Mouse (Mus musculus): Measurements from ENCODE around the gene Exoc3. TPM values are rescaled to one million over a fixed set of nuclear protein-coding genes. Genes with fewer than 3 reads are reported as not detected.

Gene Exoc3
- polyA plus RNA-seq (2012; rRNA removed): 58.6 and 61.7 TPM in 2 replicates

GRCm38 (mm10) chr13:74208317-74208985 lies at the start of gene Exoc3:
TSS of gene Exoc3 (minus strand) at chr13:74208732.
- under 1% methylated on average over 39 of the region's 39 CpGs for WGBS
- peak within 1 kb of the TSS; percentile 89 for H3K4me3 ChIP-seq (replicated peaks; ENCODE audit: insufficient read depth, low read depth, low read length)
- DNase-seq: peak; percentile 92 to 93
- TF ChIP-seq CTCF (IDR thresholded peaks at IDR 0.05; ENCODE audit: borderline replicate concordance, insufficient read depth, low read depth, low read length) (no peak), POLR2A (IDR thresholded peaks at IDR 0.05; ENCODE audit: borderline replicate concordance, insufficient read depth, low read length) (peak; percentile 96)
- no peaks in the 10 kb centered on the region; the same call in 1 of the 2 replicates for H3K4me1 ChIP-seq (ENCODE audit: control insufficient read depth, insufficient read depth, low read length)
- H3K27me3 ChIP-seq (ENCODE audit: control insufficient read depth, insufficient read depth, low read length): no peaks in the 10 kb centered on the region
- peak within 1 kb of the TSS; percentile 95 for H3K27ac ChIP-seq (ENCODE audit: insufficient read depth, low read length)

GRCm38 (mm10) chr13:74246494-74246893 lies 38.0 kb upstream of the Exoc3 start:
- Histone ChIP-seq H3K4me1 (ENCODE audit: control insufficient read depth, insufficient read depth, low read length) (no peaks in the 10 kb centered on the region), H3K27me3 (ENCODE audit: control insufficient read depth, insufficient read depth, low read length) (no peaks in the 10 kb centered on the region), H3K27ac (ENCODE audit: insufficient read depth, low read length) (no peak overlapping the region), H3K4me3 (replicated peaks; ENCODE audit: insufficient read depth, low read depth, low read length) (no peak overlapping the region)
- TF ChIP-seq POLR2A (IDR thresholded peaks at IDR 0.05; ENCODE audit: borderline replicate concordance, insufficient read depth, low read length) (no peak), CTCF (IDR thresholded peaks at IDR 0.05; ENCODE audit: borderline replicate concordance, insufficient read depth, low read depth, low read length) (no peak)
- no peak for DNase-seq

DNA sequence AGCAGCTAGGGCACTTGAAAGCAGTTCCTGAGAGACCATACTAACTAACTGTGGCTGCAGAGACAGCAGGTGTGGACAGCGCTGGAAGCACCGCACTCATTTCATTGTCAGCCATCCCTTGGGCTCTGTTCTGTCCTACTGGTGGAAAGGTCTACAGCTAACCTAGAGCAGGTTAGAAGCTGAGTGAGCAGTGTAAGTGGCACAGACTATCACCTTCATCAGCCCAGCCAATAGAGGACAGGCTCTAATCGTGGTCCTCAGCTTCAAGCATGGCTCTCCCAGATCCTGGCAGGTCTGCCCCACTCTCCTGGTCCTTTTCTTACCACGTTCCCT lies 37.3 kb upstream of the Exoc3 start:
- WGBS: 14% methylated on average over 4 of the region's 4 CpGs
- H3K4me3 ChIP-seq (replicated peaks; ENCODE audit: insufficient read depth, low read depth, low read length): no peak overlapping the region

DNA sequence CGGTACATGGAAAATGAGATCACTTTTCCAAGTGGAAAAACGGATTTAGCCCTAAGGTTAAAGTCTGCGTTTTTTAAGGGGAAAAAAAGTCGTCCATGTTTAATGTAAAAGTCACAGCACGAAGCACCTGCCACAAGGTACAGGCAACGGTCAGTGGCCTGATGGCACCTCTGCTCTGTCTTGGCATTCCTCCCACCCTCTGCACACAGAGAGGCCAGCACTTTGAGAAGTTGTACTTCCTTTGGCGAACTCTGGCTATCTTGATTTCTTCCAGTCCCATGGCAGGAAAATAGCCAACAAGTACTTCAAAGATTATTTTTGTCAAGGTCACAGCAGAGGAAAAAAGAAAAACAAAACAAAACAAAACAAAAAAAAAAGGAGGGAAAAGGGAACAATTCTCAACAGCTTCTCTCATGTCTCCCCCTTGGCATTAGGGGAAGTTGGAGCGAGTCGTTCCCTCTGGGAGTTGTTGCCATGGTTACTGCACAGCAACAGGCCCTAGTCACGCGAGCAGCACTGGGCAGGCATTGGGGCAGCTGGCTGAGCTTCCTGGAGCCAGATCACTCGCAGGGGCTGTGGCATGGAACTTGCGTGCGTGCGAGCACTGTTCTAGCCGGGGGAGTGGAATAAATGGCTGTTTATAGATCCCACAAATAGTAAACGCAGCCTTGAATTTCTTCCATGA lies 36.8 kb upstream of the Exoc3 start:
- WGBS: 6% methylated on average over 17 of the region's 17 CpGs
- H3K27ac ChIP-seq (ENCODE audit: insufficient read depth, low read length): no peak overlapping the region
- TF ChIP-seq POLR2A (IDR thresholded peaks at IDR 0.05; ENCODE audit: borderline replicate concordance, insufficient read depth, low read length): no peak
- TF ChIP-seq CTCF (IDR thresholded peaks at IDR 0.05; ENCODE audit: borderline replicate concordance, insufficient read depth, low read depth, low read length): no peak

More for the DNA sequence above, 37.3 kb upstream of the Exoc3 start:
- Histone ChIP-seq H3K4me1 (ENCODE audit: control insufficient read depth, insufficient read depth, low read length) (no peaks in the 10 kb centered on the region), H3K27me3 (ENCODE audit: control insufficient read depth, insufficient read depth, low read length) (no peaks in the 10 kb centered on the region), H3K27ac (ENCODE audit: insufficient read depth, low read length) (no peak overlapping the region)
- TF ChIP-seq CTCF (IDR thresholded peaks at IDR 0.05; ENCODE audit: borderline replicate concordance, insufficient read depth, low read depth, low read length) (no peak), POLR2A (IDR thresholded peaks at IDR 0.05; ENCODE audit: borderline replicate concordance, insufficient read depth, low read length) (no peak)
- no peak for DNase-seq

DNA sequence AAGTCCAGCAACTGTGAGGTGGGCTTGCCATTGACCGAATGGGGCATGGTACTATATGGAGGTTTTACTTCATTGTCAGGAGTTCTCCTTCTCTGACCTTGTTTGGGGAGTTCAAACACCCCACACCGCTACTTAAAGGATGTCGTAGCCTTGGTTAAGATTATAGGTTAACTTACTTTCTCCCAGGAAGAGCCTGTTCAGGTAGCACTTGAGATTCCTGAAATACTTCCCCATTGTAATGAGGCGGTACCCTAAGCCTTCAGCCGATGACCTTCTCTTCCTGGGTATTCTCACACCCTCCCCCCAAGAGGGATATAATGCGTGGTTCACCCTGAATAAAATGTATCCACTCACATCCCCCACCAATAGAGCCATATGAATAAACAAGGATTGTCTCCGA lies 29.0 kb upstream of the Exoc3 start:
- 89% methylated on average over 7 of the region's 7 CpGs for WGBS
- DNase-seq: no peak
- no peak overlapping the region for H3K4me3 ChIP-seq (replicated peaks; ENCODE audit: insufficient read depth, low read depth, low read length)
- no peaks in the 10 kb centered on the region; the same call in 1 of the 2 replicates for H3K27me3 ChIP-seq (ENCODE audit: control insufficient read depth, insufficient read depth, low read length)
- no peak overlapping the region for H3K27ac ChIP-seq (ENCODE audit: insufficient read depth, low read length)
- TF ChIP-seq CTCF (IDR thresholded peaks at IDR 0.05; ENCODE audit: borderline replicate concordance, insufficient read depth, low read depth, low read length) (no peak), POLR2A (IDR thresholded peaks at IDR 0.05; ENCODE audit: borderline replicate concordance, insufficient read depth, low read length) (no peak)
- H3K4me1 ChIP-seq (ENCODE audit: control insufficient read depth, insufficient read depth, low read length): no peaks in the 10 kb centered on the region

More for the DNA sequence above, 36.8 kb upstream of the Exoc3 start:
- no peaks in the 10 kb centered on the region for H3K27me3 ChIP-seq (ENCODE audit: control insufficient read depth, insufficient read depth, low read length)
- DNase-seq: peak in 1 of 2 experiments; percentile 30
- no peaks in the 10 kb centered on the region for H3K4me1 ChIP-seq (ENCODE audit: control insufficient read depth, insufficient read depth, low read length)
- no peak overlapping the region for H3K4me3 ChIP-seq (replicated peaks; ENCODE audit: insufficient read depth, low read depth, low read length)

DNA sequence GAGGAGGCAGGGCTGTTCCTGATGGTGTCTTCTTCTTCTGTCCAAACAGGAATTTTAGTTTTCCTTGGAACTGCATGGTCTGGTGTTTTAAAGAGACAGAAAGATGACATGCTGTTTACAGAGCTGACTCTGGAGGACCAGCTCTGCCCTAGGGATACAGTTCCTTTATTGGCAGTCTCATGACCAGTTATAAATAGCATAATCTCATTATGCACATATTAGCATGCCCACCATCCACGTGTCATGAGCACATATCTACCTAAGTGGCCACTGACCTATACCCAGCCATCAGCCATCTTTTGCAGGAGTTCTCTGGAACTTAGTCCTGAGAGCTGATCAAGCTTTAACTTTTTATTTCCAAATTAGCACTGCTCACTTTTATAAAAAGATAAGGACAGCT lies 12.1 kb upstream of the Exoc3 start:
- no peak for DNase-seq
- H3K4me3 ChIP-seq (replicated peaks; ENCODE audit: insufficient read depth, low read depth, low read length): no peak overlapping the region
- TF ChIP-seq POLR2A (IDR thresholded peaks at IDR 0.05; ENCODE audit: borderline replicate concordance, insufficient read depth, low read length) (no peak), CTCF (IDR thresholded peaks at IDR 0.05; ENCODE audit: borderline replicate concordance, insufficient read depth, low read depth, low read length) (no peak)
- no peak overlapping the region for H3K27ac ChIP-seq (ENCODE audit: insufficient read depth, low read length)
- 22% methylated on average over 1 of the region's 1 CpGs for WGBS
- no peaks in the 10 kb centered on the region for H3K4me1 ChIP-seq (ENCODE audit: control insufficient read depth, insufficient read depth, low read length)
- no peaks in the 10 kb centered on the region for H3K27me3 ChIP-seq (ENCODE audit: control insufficient read depth, insufficient read depth, low read length)

DNA sequence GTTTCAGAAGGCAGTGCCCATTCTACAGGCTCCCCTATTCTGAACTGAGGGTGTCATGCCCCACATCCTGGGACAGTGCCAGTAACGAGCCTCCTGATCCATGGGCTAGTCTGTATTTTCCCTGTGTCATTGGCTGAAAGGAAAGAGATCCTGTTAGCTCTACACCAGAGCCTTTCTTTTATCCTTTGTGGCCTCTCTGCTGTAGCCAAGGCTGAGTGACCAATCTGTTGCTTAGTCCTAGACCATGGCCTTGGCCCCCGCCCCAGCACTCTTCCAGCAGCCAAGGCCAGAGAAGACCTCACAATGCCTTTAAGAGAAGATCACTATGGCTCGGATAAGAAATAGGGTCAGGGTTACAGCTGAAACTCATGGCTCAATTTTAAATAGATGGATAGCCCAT lies 9.9 kb upstream of the Exoc3 start:
- DNase-seq: no peak
- 79% methylated on average over 3 of the region's 3 CpGs for WGBS
- no peaks in the 10 kb centered on the region for H3K27me3 ChIP-seq (ENCODE audit: control insufficient read depth, insufficient read depth, low read length)
- no peaks in the 10 kb centered on the region for H3K4me1 ChIP-seq (ENCODE audit: control insufficient read depth, insufficient read depth, low read length)
- TF ChIP-seq POLR2A (IDR thresholded peaks at IDR 0.05; ENCODE audit: borderline replicate concordance, insufficient read depth, low read length) (no peak), CTCF (IDR thresholded peaks at IDR 0.05; ENCODE audit: borderline replicate concordance, insufficient read depth, low read depth, low read length) (no peak)
- H3K27ac ChIP-seq (ENCODE audit: insufficient read depth, low read length): no peak overlapping the region
- H3K4me3 ChIP-seq (replicated peaks; ENCODE audit: insufficient read depth, low read depth, low read length): no peak overlapping the region

DNA sequence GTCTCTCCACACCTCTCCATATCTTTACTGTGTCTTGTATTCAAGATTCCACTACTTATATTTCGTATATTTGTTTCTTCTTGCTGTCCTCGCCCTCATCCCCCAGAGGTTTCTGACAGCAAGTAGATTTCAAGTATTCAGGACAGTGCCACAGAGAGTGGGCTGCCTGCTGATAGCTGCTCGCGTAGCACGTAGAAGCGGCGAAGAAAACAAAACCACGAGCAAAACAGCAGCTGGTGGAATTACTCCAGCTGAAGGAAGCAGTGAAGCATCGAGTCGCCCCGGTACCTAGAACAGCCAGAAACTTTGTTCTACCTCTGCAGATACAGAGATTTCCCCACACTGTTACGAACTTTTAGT lies 434 bp upstream of the Exoc3 start:
- Histone ChIP-seq H3K4me1 (ENCODE audit: control insufficient read depth, insufficient read depth, low read length) (no peaks in the 10 kb centered on the region; the same call in 1 of the 2 replicates), H3K4me3 (replicated peaks; ENCODE audit: insufficient read depth, low read depth, low read length) (peak overlapping the region; percentile 89), H3K27ac (ENCODE audit: insufficient read depth, low read length) (peak overlapping the region; percentile 95), H3K27me3 (ENCODE audit: control insufficient read depth, insufficient read depth, low read length) (no peaks in the 10 kb centered on the region)
- DNase-seq: no peak
- TF ChIP-seq POLR2A (IDR thresholded peaks at IDR 0.05; ENCODE audit: borderline replicate concordance, insufficient read depth, low read length) (no peak), CTCF (IDR thresholded peaks at IDR 0.05; ENCODE audit: borderline replicate concordance, insufficient read depth, low read depth, low read length) (no peak)
- WGBS: 5% methylated on average over 12 of the region's 12 CpGs
